Mouse (Mus musculus) liver, adult 2 months (tissue): ENCODE measurements around the gene Sox6. TPM values are rescaled to one million over a fixed set of nuclear protein-coding genes. Genes with fewer than 3 reads are reported as not detected.
A peak's percentile ranks its signal among the peaks of the same experiment; 100 is the strongest.

Source experiments
- DNase-seq: peaks from one replicate; pipeline ENCODE4 v3.0.0-alpha.2; 2011; ENCODE audit warnings: low read depth, low spot score; ENCODE audit errors: extremely low read depth
- H3K27ac ChIP-seq: fragments of 200-500 bp; replicated peaks from 2 replicates; pipeline ENCODE4 v1.5.1; 2012; ENCODE audit warnings: low read depth, mild to moderate bottlenecking, control low read depth, inconsistent platforms, low read length; ENCODE audit not compliant: insufficient read depth
- H3K27me3 ChIP-seq: fragments of 200-500 bp; 2 replicates; pipeline ENCODE4 v1.6.1; 2012; ENCODE audit warnings: mild to moderate bottlenecking, moderate library complexity, low read length, inconsistent platforms; ENCODE audit not compliant: control insufficient read depth, insufficient read depth
- H3K36me3 ChIP-seq: fragments of 200-500 bp; 2 replicates; pipeline ENCODE4 v1.6.1; 2012; ENCODE audit warnings: low read length, inconsistent platforms; ENCODE audit not compliant: control insufficient read depth, insufficient read depth
- H3K4me1 ChIP-seq: fragments of 200-500 bp; 2 replicates; pipeline ENCODE4 v1.6.1; 2011; ENCODE audit warnings: low read length; ENCODE audit not compliant: control insufficient read depth, insufficient read depth
- H3K4me3 ChIP-seq: fragments of 200-500 bp; 2 replicates; pipeline ENCODE4 v1.5.1; 2011; ENCODE audit warnings: low read depth, mild to moderate bottlenecking, control low read depth, low read length, moderate library complexity; ENCODE audit not compliant: insufficient read depth
- H3K79me2 ChIP-seq: fragments of 200-500 bp; 2 replicates; pipeline ENCODE4 v1.6.1; 2012; ENCODE audit warnings: inconsistent platforms, mild to moderate bottlenecking, low read length, moderate library complexity; ENCODE audit not compliant: control insufficient read depth, insufficient read depth
- H3K9ac ChIP-seq: fragments of 200-500 bp; 2 replicates; pipeline ENCODE4 v1.6.1; 2012; ENCODE audit warnings: low read depth, mild to moderate bottlenecking, control low read depth, inconsistent platforms, low read length
- CTCF ChIP-seq: fragments of 200-500 bp; IDR thresholded peaks from 2 replicates; pipeline ENCODE4 v1.5.1; 2011; ENCODE audit warnings: low read depth, low read length, control low read depth
- POLR2A ChIP-seq: fragments of 200-500 bp; IDR thresholded peaks from 2 replicates; pipeline ENCODE4 v1.6.1; 2011; ENCODE audit warnings: low read length, control low read depth; ENCODE audit not compliant: insufficient read depth; ENCODE audit errors: extremely low read depth
- WGBS: fragments of 180-500 bp; shearing (Covaris S2); methylation state at CpG from one replicate; pipeline ENCODE4 v1.1.7; 2018; 5-methylcytosine and 5-hydroxymethylcytosine counted together
- polyA plus RNA-seq: library from polyadenylated mRNA; depleted of rRNA; stranded (reverse); fragments of >200 nt; gene quantifications from 2 replicates; pipeline ENCODE4 v1.2.3, GENCODE M21; 2012
- total RNA-seq: library from RNA; depleted of rRNA; stranded (reverse); fragments of >200 nt; gene quantifications from 2 replicates; pipeline ENCODE4 v1.2.3, GENCODE M21; 2014

Gene Sox6
- total and polyA plus RNA-seq, 2 experiments, result 16.0 to 34.8 TPM

- Histone ChIP-seq H3K4me3 (no peak overlapping the region), H3K79me2 (no peaks in the 10 kb centered on the region; the same call in 1 of the 2 replicates), H3K9ac (no peak overlapping the region), H3K27ac (no peak overlapping the region), H3K36me3 (peaks cover 2% of the 10 kb centered on the region; the same call in 1 of the 2 replicates), H3K27me3 (no peaks in the 10 kb centered on the region), H3K4me1 (no peaks in the 10 kb centered on the region)
- DNase-seq, result no peak
- no peak for TF ChIP-seq CTCF
- TF ChIP-seq POLR2A, result no peak
- WGBS, result 95% methylated on average over 2 of the region's 2 CpGs
Observed at GRCm38 (mm10) chr7:115779544-115779943, 259.1 kb downstream of the Sox6 start.

DNA sequence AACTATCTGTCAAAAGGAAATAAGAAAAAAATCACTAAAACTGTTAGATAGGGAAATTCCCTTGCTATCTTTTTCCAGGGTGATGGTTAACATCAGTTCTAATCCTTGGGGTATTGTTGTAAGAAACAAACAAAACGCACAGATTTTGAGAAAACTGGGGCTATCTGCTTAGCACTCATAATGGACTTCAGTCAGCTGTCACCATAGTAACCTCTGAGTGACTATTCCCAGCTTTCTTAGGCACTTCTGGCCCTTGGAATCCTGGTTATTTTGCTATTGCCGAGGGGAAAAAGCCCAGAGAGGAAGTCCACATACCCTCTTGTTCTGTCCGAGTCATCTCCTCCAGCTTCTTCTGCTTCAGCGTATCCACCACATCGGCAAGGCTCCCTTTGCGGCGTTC is 261.9 kb downstream of the Sox6 start:
- Histone ChIP-seq H3K27ac (no peak overlapping the region), H3K79me2 (no peaks in the 10 kb centered on the region), H3K27me3 (no peaks in the 10 kb centered on the region), H3K36me3 (peaks cover 2% of the 10 kb centered on the region; the same call in 1 of the 2 replicates), H3K4me1 (no peaks in the 10 kb centered on the region), H3K9ac (no peak overlapping the region), H3K4me3 (no peak overlapping the region)
- 69% methylated on average over 7 of the region's 7 CpGs for WGBS
- TF ChIP-seq POLR2A (no peak), CTCF (no peak)
- no peak for DNase-seq

DNA sequence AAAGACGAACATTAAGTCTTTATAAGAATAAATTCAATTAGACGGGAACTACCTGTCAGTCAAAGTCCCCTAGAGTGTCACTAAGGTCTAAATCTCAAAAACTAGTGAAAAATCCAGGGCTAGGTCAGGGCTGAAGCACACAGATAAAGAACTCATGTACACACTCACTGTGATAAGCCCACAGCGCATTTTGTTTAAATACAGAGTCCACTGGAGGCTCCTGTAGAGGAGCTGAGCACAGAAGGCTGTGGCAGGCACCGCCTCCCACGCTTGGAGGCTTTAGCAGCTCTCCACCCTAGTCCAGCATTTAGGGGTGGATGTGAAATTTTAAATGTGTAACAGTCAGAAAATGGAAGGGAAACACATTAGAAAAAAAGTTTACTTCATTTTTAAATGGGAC is 262.3 kb downstream of the Sox6 start:
- H3K27ac ChIP-seq, result no peak overlapping the region
- H3K9ac ChIP-seq, result no peak overlapping the region
- 54% methylated on average over 5 of the region's 5 CpGs for WGBS
- H3K4me1 ChIP-seq, result no peaks in the 10 kb centered on the region
- H3K4me3 ChIP-seq, result no peak overlapping the region
- peaks cover 2% of the 10 kb centered on the region; the same call in 1 of the 2 replicates for H3K36me3 ChIP-seq
- no peak for TF ChIP-seq CTCF
- no peak for DNase-seq
- no peaks in the 10 kb centered on the region for H3K27me3 ChIP-seq
- no peaks in the 10 kb centered on the region for H3K79me2 ChIP-seq

DNA sequence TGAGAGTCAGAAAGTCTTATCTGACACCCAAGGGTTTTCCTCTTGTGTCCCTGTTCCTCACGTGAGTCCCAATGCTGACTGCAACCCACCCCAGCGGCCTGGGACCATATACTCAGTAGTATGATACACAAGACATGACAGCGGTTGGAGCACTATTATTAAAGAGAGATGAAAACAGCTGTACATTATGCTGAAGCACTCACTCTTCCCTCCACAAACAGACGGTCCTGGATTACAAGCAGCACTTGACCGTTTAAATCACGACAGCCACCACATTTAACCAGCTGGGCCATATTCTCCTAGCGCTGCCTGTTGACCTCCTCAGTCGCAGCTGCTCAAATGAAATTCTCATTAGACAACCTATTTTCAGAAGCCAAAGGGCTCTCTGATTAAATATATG is 272.3 kb downstream of the Sox6 start:
- 93% methylated on average over 8 of the region's 8 CpGs for WGBS
- TF ChIP-seq POLR2A (no peak), CTCF (no peak)
- H3K9ac ChIP-seq, result no peak overlapping the region
- H3K36me3 ChIP-seq, result no peaks in the 10 kb centered on the region
- no peaks in the 10 kb centered on the region for H3K27me3 ChIP-seq
- 0 out of 2 replicates have a peak, but pooled peaks cover 1% of the 10 kb centered on the region for H3K4me1 ChIP-seq
- no peak overlapping the region for H3K27ac ChIP-seq
- DNase-seq, result no peak
- peaks cover 3% of the 10 kb centered on the region; the same call in 1 of the 2 replicates for H3K79me2 ChIP-seq
- H3K4me3 ChIP-seq, result no peak overlapping the region

GRCm38 (mm10) chr7:115763851-115764250 is 274.7 kb downstream of the Sox6 start:
- H3K27me3 ChIP-seq, result no peaks in the 10 kb centered on the region
- DNase-seq, result peak; percentile 75
- 0 out of 2 replicates have a peak overlapping the region, but pooled peaks have one; percentile 16 for H3K27ac ChIP-seq
- no peak overlapping the region for H3K4me3 ChIP-seq
- no peak overlapping the region for H3K9ac ChIP-seq
- 16% methylated on average over 2 of the region's 2 CpGs for WGBS
- H3K4me1 ChIP-seq, result 0 out of 2 replicates have a peak, but pooled peaks cover 1% of the 10 kb centered on the region
- no peak for TF ChIP-seq POLR2A
- no peak for TF ChIP-seq CTCF
- H3K36me3 ChIP-seq, result no peaks in the 10 kb centered on the region
- peaks cover 3% of the 10 kb centered on the region; the same call in 1 of the 2 replicates for H3K79me2 ChIP-seq

DNA sequence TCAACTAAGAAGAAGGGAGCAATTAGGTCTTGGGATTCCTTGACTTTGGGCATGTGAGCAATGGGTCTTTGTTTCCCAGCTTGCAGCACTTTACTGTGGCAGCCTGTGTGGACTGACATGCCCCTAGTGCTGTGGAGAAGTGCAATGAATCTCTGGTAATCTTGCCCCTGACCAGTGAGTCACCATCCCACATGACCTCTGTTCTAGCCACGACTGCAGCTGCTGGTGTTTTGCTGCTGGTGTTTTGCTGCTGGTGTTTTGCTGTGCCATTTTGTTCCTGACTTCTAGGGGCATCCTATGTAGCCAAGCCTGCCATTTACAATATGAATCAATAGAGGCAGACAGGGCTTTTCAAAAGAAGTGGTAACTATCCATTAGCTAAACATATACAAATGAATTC is 280.4 kb downstream of the Sox6 start:
- H3K4me1 ChIP-seq, result no peaks in the 10 kb centered on the region
- TF ChIP-seq CTCF, result no peak
- no peak for TF ChIP-seq POLR2A
- H3K79me2 ChIP-seq, result peaks cover 3% of the 10 kb centered on the region; the same call in 1 of the 2 replicates
- no peak for DNase-seq
- no peak overlapping the region for H3K4me3 ChIP-seq
- H3K36me3 ChIP-seq, result no peaks in the 10 kb centered on the region
- H3K9ac ChIP-seq, result no peak overlapping the region
- no peak overlapping the region for H3K27ac ChIP-seq
- no peaks in the 10 kb centered on the region for H3K27me3 ChIP-seq
- 48% methylated on average over 1 of the region's 1 CpGs for WGBS
